Mouse (Mus musculus) Patski (cell line): ENCODE results near the gene Fchsd2. TPM values are rescaled to one million over a fixed set of nuclear protein-coding genes. Genes with fewer than 3 reads are reported as not detected.
A peak's percentile ranks its signal among the peaks of the same experiment; 100 is the strongest.

ENCODE experiments used
- ATAC-seq: fragments of 100-300 bp; one replicate; pipeline ENCODE4 v1.8.0; 2021
- CTCF ChIA-PET: fragments of 350-600 bp; sonication (Branson Sonifier 250); formaldehyde crosslinking; loops from one replicate; lab custom pipeline; 2022; ENCODE audit warnings: inconsistent platforms; lab: Charles Lee
- POLR2A ChIA-PET: fragments of 350-600 bp; sonication (Branson Sonifier 250); formaldehyde crosslinking; loops from one replicate; lab custom pipeline; 2022; ENCODE audit warnings: antibody characterized with exemption, inconsistent platforms; lab: Charles Lee
- DNase-seq: peaks from one replicate; pipeline ENCODE4 v3.0.0-alpha.2; 2011; ENCODE audit warnings: low read depth, low spot score
- H3K27me3 ChIP-seq: fragments of 371-371 bp; one replicate; pipeline ENCODE4 v1.5.1; 2021
- CTCF ChIP-seq: fragments of 100-300 bp; IDR thresholded peaks from one replicate; pipeline ENCODE4 v1.5.1; 2021
- in situ Hi-C: fragments of 300-500 bp; cut with MboI; formaldehyde crosslinking; loops from 3 replicates; pipeline ENCODE4 v1.11.1; 2018; ENCODE audit warnings: low pct_unique_long_range_greater_than_20kb, mixed read lengths
- polyA plus RNA-seq: library from polyadenylated mRNA; unstranded; gene quantifications from one replicate; pipeline ENCODE4 v1.2.3, GENCODE M21; 2021

The Fchsd2 gene
- polyA plus RNA-seq, 1 experiment from 2014 or later, result 14.0 TPM

- no peak for TF ChIP-seq CTCF
- no peaks in the 10 kb centered on the region for H3K27me3 ChIP-seq
- in situ Hi-C loops, result loop anchor here (25.0 kb wide), 1 partner anchor 452 kb away; no protein-coding TSS in a partner anchor
- DNase-seq, result no peak
- ChIA-PET CTCF (interaction anchor here (1.0 to 2.0 kb wide), 16 partner anchors 9 to 352 kb away, joined by 3 to 17 read pairs (median 5); no protein-coding TSS in a partner anchor), POLR2A (interaction anchor here (0.6 to 1.5 kb wide), 3 partner anchors 228 to 462 kb away, joined by 3 to 8 read pairs (median 6); partner anchors contain the start of gene Atg16l2)
- no peak for ATAC-seq
These were observed 32.2 kb upstream of the Fchsd2 start for GRCm38 (mm10) chr7:101060476-101060875.

GRCm38 (mm10) chr7:101061381-101061780 is 31.3 kb upstream of the Fchsd2 start:
- in situ Hi-C loops, result loop anchor here (25.0 kb wide), 1 partner anchor 451 kb away; no protein-coding TSS in a partner anchor
- peak; percentile 94 for TF ChIP-seq CTCF
- no peaks in the 10 kb centered on the region for H3K27me3 ChIP-seq
- DNase-seq, result peak; percentile 39
- CTCF ChIA-PET, result interaction anchor here (0.6 to 2.0 kb wide), 27 partner anchors 10 to 352 kb away, joined by 3 to 17 read pairs (median 4); no protein-coding TSS in a partner anchor
- ATAC-seq, result peak; percentile 53
- POLR2A ChIA-PET, result interaction anchor here (1.3 to 1.5 kb wide), 2 partner anchors 227 to 241 kb away, joined by 3 to 6 read pairs; partner anchors contain the start of gene Atg16l2

- TF ChIP-seq CTCF, result no peak
- POLR2A ChIA-PET, result interaction anchor here (1.5 kb wide), 1 partner anchor 226 kb away, joined by 6 read pairs; no protein-coding TSS in a partner anchor
- no peaks in the 10 kb centered on the region for H3K27me3 ChIP-seq
- ATAC-seq (no peak), DNase-seq (no peak)
- in situ Hi-C loops, result loop anchor here (25.0 kb wide), 1 partner anchor 450 kb away; no protein-coding TSS in a partner anchor
- CTCF ChIA-PET, result interaction anchor here (0.9 to 1.9 kb wide), 5 partner anchors 14 to 226 kb away, joined by 3 to 6 read pairs (median 4); no protein-coding TSS in a partner anchor
These were observed 30.4 kb upstream of the Fchsd2 start for GRCm38 (mm10) chr7:101062246-101062645.

GRCm38 (mm10) chr7:101063523-101063922 is 29.1 kb upstream of the Fchsd2 start:
- CTCF ChIA-PET, result interaction anchor here (1.6 kb wide), 1 partner anchor 225 kb away, joined by 5 read pairs; no protein-coding TSS in a partner anchor
- POLR2A ChIA-PET, result no interaction called here

GRCm38 (mm10) chr7:101064697-101065688 is 27.7 kb upstream of the Fchsd2 start:
- in situ Hi-C loops, result loop anchor here (5.0 to 25.0 kb wide), 4 partner anchors 42 to 447 kb away; no protein-coding TSS in a partner anchor
- ATAC-seq, result no peak
- ChIA-PET CTCF (interaction anchor here (1.6 kb wide), 1 partner anchor 223 kb away, joined by 5 read pairs; no protein-coding TSS in a partner anchor), POLR2A (no interaction called here)
- H3K27me3 ChIP-seq, result no peaks in the 10 kb centered on the region
- no peak for DNase-seq
- no peak for TF ChIP-seq CTCF

More at GRCm38 (mm10) chr7:101063523-101063922, 29.1 kb upstream of the Fchsd2 start:
- no peak for ATAC-seq
- no peaks in the 10 kb centered on the region for H3K27me3 ChIP-seq
- no peak for DNase-seq
- TF ChIP-seq CTCF, result no peak
- in situ Hi-C loops, result loop anchor here (25.0 kb wide), 1 partner anchor 449 kb away; no protein-coding TSS in a partner anchor

GRCm38 (mm10) chr7:101066009-101066408 is 26.7 kb upstream of the Fchsd2 start:
- in situ Hi-C loops, result loop anchor here (5.0 to 25.0 kb wide), 4 partner anchors 41 to 446 kb away; no protein-coding TSS in a partner anchor
- ChIA-PET POLR2A (no interaction called here), CTCF (no interaction called here)
- no peak for DNase-seq
- TF ChIP-seq CTCF, result no peak
- no peaks in the 10 kb centered on the region for H3K27me3 ChIP-seq
- ATAC-seq, result no peak

- CTCF ChIA-PET, result interaction anchor here (1.2 kb wide), 1 partner anchor 23 kb away, joined by 3 read pairs; no protein-coding TSS in a partner anchor
- POLR2A ChIA-PET, result no interaction called here
- in situ Hi-C loops, result loop anchor here (5.0 to 25.0 kb wide), 4 partner anchors 41 to 446 kb away; no protein-coding TSS in a partner anchor
- ATAC-seq (no peak), DNase-seq (no peak)
- no peaks in the 10 kb centered on the region for H3K27me3 ChIP-seq
- TF ChIP-seq CTCF, result no peak
These were observed 25.9 kb upstream of the Fchsd2 start for GRCm38 (mm10) chr7:101066650-101067346.

- DNase-seq (no peak), ATAC-seq (no peak)
- POLR2A ChIA-PET, result no interaction called here
These were observed 25.1 kb upstream of the Fchsd2 start for GRCm38 (mm10) chr7:101067521-101067920.

GRCm38 (mm10) chr7:101069271-101069670 is 23.4 kb upstream of the Fchsd2 start:
- no peak for TF ChIP-seq CTCF
- POLR2A ChIA-PET, result no interaction called here
- ATAC-seq, result no peak
- in situ Hi-C loops, result loop anchor here (5.0 to 25.0 kb wide), 4 partner anchors 38 to 443 kb away; no protein-coding TSS in a partner anchor
- DNase-seq, result no peak
- no peaks in the 10 kb centered on the region for H3K27me3 ChIP-seq
- CTCF ChIA-PET, result no interaction called here

More at GRCm38 (mm10) chr7:101067521-101067920, 25.1 kb upstream of the Fchsd2 start:
- CTCF ChIA-PET, result interaction anchor here (1.2 to 1.5 kb wide), 2 partner anchors 23 to 202 kb away, joined by 3 read pairs; no protein-coding TSS in a partner anchor
- no peaks in the 10 kb centered on the region for H3K27me3 ChIP-seq
- in situ Hi-C loops, result loop anchor here (5.0 to 25.0 kb wide), 4 partner anchors 40 to 445 kb away; no protein-coding TSS in a partner anchor
- TF ChIP-seq CTCF, result no peak
